Mouse (Mus musculus): Measurements from ENCODE around the gene Ppard. TPM values are rescaled to one million over a fixed set of nuclear protein-coding genes. Genes with fewer than 3 reads are reported as not detected.

Gene Ppard
- 2.3 and 2.7 TPM in 2 replicates for polyA plus RNA-seq (2014; fragmentation: Nextera tagmentation; extraction: Ambion mirVana)

DNA sequence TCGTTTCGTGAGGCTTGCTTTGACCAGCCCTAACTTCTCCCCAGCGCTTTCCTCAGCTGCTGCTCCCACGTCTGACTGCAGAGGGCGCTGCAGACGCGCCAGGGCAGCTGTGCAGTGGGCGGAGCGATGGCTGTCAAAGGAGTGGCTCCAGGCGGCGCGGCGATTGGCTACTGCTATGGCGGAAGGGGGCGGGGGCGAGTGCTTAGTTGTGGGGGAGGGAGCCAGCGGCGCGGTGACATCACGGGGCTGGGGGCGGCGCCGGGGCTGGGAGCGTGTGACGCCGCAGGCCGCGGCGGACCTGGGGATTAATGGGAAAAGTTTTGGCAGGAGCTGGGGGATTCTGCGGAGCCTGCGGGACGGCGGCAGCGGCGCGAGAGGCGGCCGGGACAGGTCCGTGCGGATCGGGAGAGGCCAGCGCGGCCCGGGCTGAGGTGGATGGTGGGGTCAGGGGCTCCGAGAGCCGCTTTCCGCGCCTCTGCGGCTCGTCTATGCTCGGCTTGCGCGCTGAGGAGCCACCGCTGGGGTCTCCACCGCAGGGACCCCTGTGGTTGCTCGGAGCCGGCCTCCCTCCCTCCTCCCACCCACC is at the start of gene Ppard:
Gene Ppard, plus strand, starts transcription at position 226 of the 586 bp plus-strand sequence.
- DNase-seq (ENCODE audit: low spot score) (peak; percentile 100), ATAC-seq (ENCODE audit: insufficient number of reproducible peaks, low FRiP score, low TSS enrichment, low read depth) (peak; percentile 93)
- H3K27ac ChIP-seq (replicated peaks; ENCODE audit: low read depth, low read length), result peak within 1 kb of the TSS; percentile 59; the same call in 1 of the 2 replicates
- peak within 1 kb of the TSS; percentile 88 for H3K9ac ChIP-seq (ENCODE audit: low read length)
- WGBS, result under 1% methylated on average over 55 of the region's 57 CpGs
- no peaks in the 10 kb centered on the region for H3K9me3 ChIP-seq (ENCODE audit: control insufficient read depth, low read length)
- H3K4me3 ChIP-seq (ENCODE audit: low read depth, low read length), result peak within 1 kb of the TSS; percentile 86
- no peaks in the 10 kb centered on the region for H3K27me3 ChIP-seq (ENCODE audit: control insufficient read depth, insufficient read depth, low read length)
- H3K4me2 ChIP-seq (ENCODE audit: low read depth, severe bottlenecking), result peak within 1 kb of the TSS; percentile 67
- H3K36me3 ChIP-seq (ENCODE audit: control insufficient read depth, insufficient read depth, low read length), result no peaks in the 10 kb centered on the region; the same call in 1 of the 2 replicates
- H3K4me1 ChIP-seq (ENCODE audit: control insufficient read depth, insufficient read depth, low read length), result peaks cover 9% of the 10 kb centered on the region

DNA sequence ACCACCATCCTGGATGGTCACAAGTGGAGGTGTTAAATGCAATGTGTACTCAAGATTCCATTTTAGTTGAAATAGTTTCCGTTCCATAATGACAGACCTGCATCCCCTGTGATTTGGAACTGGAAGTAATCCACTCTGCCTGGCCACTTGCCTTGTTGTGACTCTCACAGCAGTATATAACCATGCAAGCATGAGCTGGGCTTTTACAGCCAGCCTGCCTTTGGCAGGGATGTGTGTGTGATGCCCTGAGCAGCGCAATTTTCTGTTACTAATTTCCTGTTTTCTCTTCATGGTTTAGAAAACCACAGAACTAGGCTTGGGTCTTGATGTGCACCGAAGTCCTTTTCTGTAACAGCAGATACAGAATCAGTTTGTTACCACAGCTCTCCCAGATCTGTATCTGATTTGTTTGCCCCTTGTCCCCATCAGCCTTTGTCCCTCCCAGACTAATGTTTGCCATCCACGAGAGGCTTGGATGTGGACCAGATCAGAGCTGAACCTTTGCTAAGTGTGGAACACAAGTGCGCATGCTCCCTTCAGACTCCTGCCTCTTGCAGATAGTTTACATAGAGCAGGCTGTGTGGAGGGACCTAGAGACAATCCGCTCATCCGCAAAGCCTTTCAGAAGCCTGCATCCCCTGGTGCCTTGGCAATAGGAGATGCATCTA is 47.4 kb upstream of the Ppard start:
- ATAC-seq (ENCODE audit: insufficient number of reproducible peaks, low FRiP score, low TSS enrichment, low read depth) (no peak), DNase-seq (ENCODE audit: low spot score) (no peak)
- H3K4me1 ChIP-seq (ENCODE audit: control insufficient read depth, insufficient read depth, low read length), result no peaks in the 10 kb centered on the region
- H3K36me3 ChIP-seq (ENCODE audit: control insufficient read depth, insufficient read depth, low read length), result no peaks in the 10 kb centered on the region; the same call in 1 of the 2 replicates
- H3K27me3 ChIP-seq (ENCODE audit: control insufficient read depth, insufficient read depth, low read length), result no peaks in the 10 kb centered on the region
- H3K4me3 ChIP-seq (ENCODE audit: low read depth, low read length), result no peak overlapping the region
- no peak overlapping the region for H3K27ac ChIP-seq (replicated peaks; ENCODE audit: low read depth, low read length)
- H3K9me3 ChIP-seq (ENCODE audit: control insufficient read depth, low read length), result no peaks in the 10 kb centered on the region
- no peak overlapping the region for H3K4me2 ChIP-seq (ENCODE audit: low read depth, severe bottlenecking)
- no peak overlapping the region for H3K9ac ChIP-seq (ENCODE audit: low read length)
- 85% methylated on average over 7 of the region's 7 CpGs for WGBS

DNA sequence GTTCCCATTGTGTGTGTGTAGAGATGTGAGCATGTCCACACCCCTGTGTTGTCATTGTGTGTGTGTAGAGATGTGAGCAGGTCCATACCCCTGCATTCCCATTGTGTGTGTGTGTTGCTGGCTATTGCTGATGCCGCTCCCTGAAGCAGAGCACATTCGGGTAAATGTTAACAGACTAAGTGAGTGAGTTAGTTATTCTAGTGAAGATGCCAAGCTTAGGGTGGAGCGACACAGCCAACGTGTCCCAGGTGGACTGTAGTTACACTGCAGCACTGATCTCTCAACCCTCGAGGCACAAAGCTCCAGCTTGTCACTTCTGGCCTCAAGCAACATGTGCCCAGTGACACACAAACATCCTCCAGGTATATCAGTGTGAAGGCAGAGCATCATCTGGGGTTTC is 44.2 kb upstream of the Ppard start:
- H3K36me3 ChIP-seq (ENCODE audit: control insufficient read depth, insufficient read depth, low read length), result peaks cover 5% of the 10 kb centered on the region; the same call in 1 of the 2 replicates
- 89% methylated on average over 5 of the region's 5 CpGs for WGBS

DNA sequence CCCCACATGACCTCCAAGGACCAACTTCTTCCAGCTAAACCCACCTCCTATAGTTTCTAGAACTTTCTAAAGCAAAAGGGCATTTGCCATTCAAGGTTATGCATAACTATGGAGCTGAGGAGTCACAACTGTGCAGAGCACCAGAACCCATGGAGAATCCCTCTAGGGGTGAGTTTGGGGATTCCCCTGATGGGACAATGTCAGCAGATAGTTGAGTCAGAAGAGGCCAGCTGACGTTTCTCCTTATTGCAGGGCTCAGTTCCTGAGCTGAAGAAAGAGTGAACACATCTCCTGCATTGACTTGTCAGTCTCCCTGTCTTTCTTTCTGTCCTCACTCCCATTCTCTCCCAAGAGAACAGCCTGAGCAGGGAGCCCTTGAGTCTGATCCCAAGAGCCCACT is 39.7 kb upstream of the Ppard start:
- peaks cover 12% of the 10 kb centered on the region; the same call in 1 of the 2 replicates for H3K36me3 ChIP-seq (ENCODE audit: control insufficient read depth, insufficient read depth, low read length)
- ATAC-seq (ENCODE audit: insufficient number of reproducible peaks, low FRiP score, low TSS enrichment, low read depth), result no peak
- no peak overlapping the region for H3K4me3 ChIP-seq (ENCODE audit: low read depth, low read length)
- H3K27me3 ChIP-seq (ENCODE audit: control insufficient read depth, insufficient read depth, low read length), result no peaks in the 10 kb centered on the region
- no peak overlapping the region for H3K4me2 ChIP-seq (ENCODE audit: low read depth, severe bottlenecking)
- no peak overlapping the region for H3K9ac ChIP-seq (ENCODE audit: low read length)
- no peak for DNase-seq (ENCODE audit: low spot score)
- 79% methylated on average over 1 of the region's 1 CpGs for WGBS
- no peaks in the 10 kb centered on the region for H3K4me1 ChIP-seq (ENCODE audit: control insufficient read depth, insufficient read depth, low read length)
- no peak overlapping the region for H3K27ac ChIP-seq (replicated peaks; ENCODE audit: low read depth, low read length)
- no peaks in the 10 kb centered on the region for H3K9me3 ChIP-seq (ENCODE audit: control insufficient read depth, low read length)

More for the DNA sequence above, 44.2 kb upstream of the Ppard start:
- no peak overlapping the region for H3K4me3 ChIP-seq (ENCODE audit: low read depth, low read length)
- H3K27me3 ChIP-seq (ENCODE audit: control insufficient read depth, insufficient read depth, low read length), result no peaks in the 10 kb centered on the region
- no peak overlapping the region for H3K27ac ChIP-seq (replicated peaks; ENCODE audit: low read depth, low read length)
- ATAC-seq (ENCODE audit: insufficient number of reproducible peaks, low FRiP score, low TSS enrichment, low read depth) (no peak), DNase-seq (ENCODE audit: low spot score) (no peak)
- no peaks in the 10 kb centered on the region for H3K4me1 ChIP-seq (ENCODE audit: control insufficient read depth, insufficient read depth, low read length)
- H3K9ac ChIP-seq (ENCODE audit: low read length), result no peak overlapping the region
- no peak overlapping the region for H3K4me2 ChIP-seq (ENCODE audit: low read depth, severe bottlenecking)
- H3K9me3 ChIP-seq (ENCODE audit: control insufficient read depth, low read length), result no peaks in the 10 kb centered on the region

DNA sequence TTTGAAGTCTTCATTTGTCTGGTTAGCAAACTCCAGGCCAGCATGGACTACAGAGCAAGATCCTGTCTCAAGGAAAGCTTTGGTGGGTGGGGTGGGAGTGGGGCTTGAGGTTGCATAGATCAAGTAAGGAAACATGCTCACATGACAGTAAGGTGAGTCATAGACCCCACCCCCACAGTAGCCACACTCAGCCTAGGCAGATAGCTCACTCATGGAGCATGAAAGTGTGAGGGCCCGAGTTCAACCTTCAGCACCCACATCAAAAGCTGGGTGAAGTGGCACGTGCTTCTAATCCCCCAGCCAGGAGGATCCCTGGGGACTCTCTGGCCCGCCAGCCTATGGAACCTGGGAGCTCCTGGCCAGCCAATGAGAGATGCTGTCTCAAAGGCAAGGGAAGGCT is 38.9 kb upstream of the Ppard start:
- H3K4me1 ChIP-seq (ENCODE audit: control insufficient read depth, insufficient read depth, low read length), result no peaks in the 10 kb centered on the region
- H3K4me2 ChIP-seq (ENCODE audit: low read depth, severe bottlenecking), result no peak overlapping the region
- no peaks in the 10 kb centered on the region for H3K9me3 ChIP-seq (ENCODE audit: control insufficient read depth, low read length)
- H3K27ac ChIP-seq (replicated peaks; ENCODE audit: low read depth, low read length), result no peak overlapping the region
- no peak for DNase-seq (ENCODE audit: low spot score)
- H3K27me3 ChIP-seq (ENCODE audit: control insufficient read depth, insufficient read depth, low read length), result no peaks in the 10 kb centered on the region
- H3K4me3 ChIP-seq (ENCODE audit: low read depth, low read length), result no peak overlapping the region
- WGBS, result 91% methylated on average over 3 of the region's 3 CpGs
- ATAC-seq (ENCODE audit: insufficient number of reproducible peaks, low FRiP score, low TSS enrichment, low read depth), result no peak
- H3K36me3 ChIP-seq (ENCODE audit: control insufficient read depth, insufficient read depth, low read length), result peaks cover 17% of the 10 kb centered on the region
- no peak overlapping the region for H3K9ac ChIP-seq (ENCODE audit: low read length)

DNA sequence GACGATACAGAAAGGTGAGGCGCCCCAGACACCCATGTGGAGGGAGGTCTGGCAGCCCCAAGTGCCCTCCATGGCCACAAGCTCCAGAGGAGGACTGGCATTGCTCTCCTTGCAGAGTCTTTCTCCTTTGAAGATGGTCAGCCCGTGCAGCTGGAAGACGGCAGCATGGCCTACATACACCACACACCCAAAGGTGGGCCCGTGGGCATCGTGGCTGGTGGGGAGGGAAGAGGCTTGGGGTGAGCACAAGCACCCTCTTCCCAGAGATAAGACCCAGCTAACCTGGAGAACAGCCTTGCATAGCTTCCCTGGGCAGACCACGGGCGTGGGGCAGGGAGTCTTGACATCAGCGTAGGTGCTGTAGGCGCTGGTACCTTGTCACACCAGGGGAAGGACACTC is 37.5 kb upstream of the Ppard start:
- Histone ChIP-seq H3K27ac (replicated peaks; ENCODE audit: low read depth, low read length) (no peak overlapping the region), H3K9ac (ENCODE audit: low read length) (no peak overlapping the region), H3K4me2 (ENCODE audit: low read depth, severe bottlenecking) (no peak overlapping the region), H3K4me3 (ENCODE audit: low read depth, low read length) (no peak overlapping the region), H3K36me3 (ENCODE audit: control insufficient read depth, insufficient read depth, low read length) (peaks cover 17% of the 10 kb centered on the region), H3K9me3 (ENCODE audit: control insufficient read depth, low read length) (no peaks in the 10 kb centered on the region), H3K4me1 (ENCODE audit: control insufficient read depth, insufficient read depth, low read length) (no peaks in the 10 kb centered on the region), H3K27me3 (ENCODE audit: control insufficient read depth, insufficient read depth, low read length) (no peaks in the 10 kb centered on the region)
- no peak for DNase-seq (ENCODE audit: low spot score)
- 93% methylated on average over 10 of the region's 10 CpGs for WGBS
- no peak for ATAC-seq (ENCODE audit: insufficient number of reproducible peaks, low FRiP score, low TSS enrichment, low read depth)

DNA sequence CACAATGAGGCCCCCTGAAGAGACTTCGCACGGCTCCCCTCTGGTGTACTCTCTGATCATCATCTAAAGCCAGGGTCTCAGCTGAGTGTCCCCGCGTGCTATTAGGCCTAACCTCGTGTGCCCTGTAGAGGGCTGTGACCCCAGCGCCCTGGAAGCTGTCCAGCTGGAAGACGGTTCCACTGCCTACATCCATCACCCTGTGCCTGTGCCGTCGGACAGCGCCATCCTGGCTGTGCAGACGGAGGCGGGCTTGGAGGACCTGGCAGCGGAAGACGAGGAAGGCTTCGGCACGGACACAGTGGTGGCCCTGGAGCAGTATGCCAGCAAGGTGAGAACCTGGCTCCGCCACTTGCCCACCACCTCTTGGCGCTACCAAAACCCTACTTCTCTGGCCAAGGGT is 34.9 kb upstream of the Ppard start:
- DNase-seq (ENCODE audit: low spot score), result no peak
- ATAC-seq (ENCODE audit: insufficient number of reproducible peaks, low FRiP score, low TSS enrichment, low read depth), result no peak
- 70% methylated on average over 18 of the region's 18 CpGs for WGBS
- H3K27ac ChIP-seq (replicated peaks; ENCODE audit: low read depth, low read length), result no peak overlapping the region
- H3K36me3 ChIP-seq (ENCODE audit: control insufficient read depth, insufficient read depth, low read length), result peaks cover 15% of the 10 kb centered on the region
- H3K4me3 ChIP-seq (ENCODE audit: low read depth, low read length), result no peak overlapping the region
- no peak overlapping the region for H3K4me2 ChIP-seq (ENCODE audit: low read depth, severe bottlenecking)
- H3K27me3 ChIP-seq (ENCODE audit: control insufficient read depth, insufficient read depth, low read length), result no peaks in the 10 kb centered on the region
- no peak overlapping the region for H3K9ac ChIP-seq (ENCODE audit: low read length)
- no peaks in the 10 kb centered on the region for H3K4me1 ChIP-seq (ENCODE audit: control insufficient read depth, insufficient read depth, low read length)
- no peaks in the 10 kb centered on the region for H3K9me3 ChIP-seq (ENCODE audit: control insufficient read depth, low read length)

DNA sequence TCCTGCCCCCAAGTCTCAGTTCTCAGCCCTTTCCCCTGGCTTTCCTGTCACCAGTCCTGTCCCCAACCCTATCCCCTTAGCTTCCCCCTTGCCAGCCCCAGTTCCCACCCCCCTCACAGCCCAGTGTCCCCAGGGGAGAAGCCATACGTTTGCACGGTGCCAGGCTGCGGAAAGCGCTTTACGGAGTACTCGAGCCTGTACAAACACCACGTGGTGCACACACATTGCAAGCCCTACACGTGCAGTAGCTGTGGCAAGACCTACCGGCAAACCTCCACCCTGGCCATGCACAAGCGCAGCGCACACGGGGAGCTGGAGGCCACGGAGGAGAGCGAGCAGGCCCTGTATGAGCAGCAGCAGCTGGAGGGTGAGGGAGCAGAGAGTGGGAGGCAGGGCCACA is 30.5 kb upstream of the Ppard start:
- DNase-seq (ENCODE audit: low spot score), result no peak
- peaks cover under 1% of the 10 kb centered on the region for H3K4me1 ChIP-seq (ENCODE audit: control insufficient read depth, insufficient read depth, low read length)
- WGBS, result 83% methylated on average over 14 of the region's 14 CpGs
- H3K4me2 ChIP-seq (ENCODE audit: low read depth, severe bottlenecking), result no peak overlapping the region
- no peaks in the 10 kb centered on the region for H3K9me3 ChIP-seq (ENCODE audit: control insufficient read depth, low read length)
- H3K9ac ChIP-seq (ENCODE audit: low read length), result no peak overlapping the region
- no peaks in the 10 kb centered on the region for H3K27me3 ChIP-seq (ENCODE audit: control insufficient read depth, insufficient read depth, low read length)
- H3K27ac ChIP-seq (replicated peaks; ENCODE audit: low read depth, low read length), result no peak overlapping the region
- no peak for ATAC-seq (ENCODE audit: insufficient number of reproducible peaks, low FRiP score, low TSS enrichment, low read depth)
- peaks cover 8% of the 10 kb centered on the region for H3K36me3 ChIP-seq (ENCODE audit: control insufficient read depth, insufficient read depth, low read length)
- no peak overlapping the region for H3K4me3 ChIP-seq (ENCODE audit: low read depth, low read length)

Data from limb, embryonic 11.5 days (tissue).